Mouse (Mus musculus) cerebellum, adult 2 months (tissue): Measurements from ENCODE around the gene Pdcd2l.

Experiments used
- CTCF ChIP-seq: fragments of 200-500 bp; IDR thresholded peaks from 2 replicates; pipeline ENCODE4 v1.5.1; 2011; ENCODE audit warnings: low read depth, mild to moderate bottlenecking, control low read depth, low read length, moderate library complexity, borderline replicate concordance; ENCODE audit not compliant: insufficient read depth
- POLR2A ChIP-seq: fragments of 200-500 bp; IDR thresholded peaks from 2 replicates; pipeline ENCODE4 v1.6.1; 2011; ENCODE audit warnings: low read length, control low read depth, borderline replicate concordance; ENCODE audit not compliant: insufficient read depth

DNA sequence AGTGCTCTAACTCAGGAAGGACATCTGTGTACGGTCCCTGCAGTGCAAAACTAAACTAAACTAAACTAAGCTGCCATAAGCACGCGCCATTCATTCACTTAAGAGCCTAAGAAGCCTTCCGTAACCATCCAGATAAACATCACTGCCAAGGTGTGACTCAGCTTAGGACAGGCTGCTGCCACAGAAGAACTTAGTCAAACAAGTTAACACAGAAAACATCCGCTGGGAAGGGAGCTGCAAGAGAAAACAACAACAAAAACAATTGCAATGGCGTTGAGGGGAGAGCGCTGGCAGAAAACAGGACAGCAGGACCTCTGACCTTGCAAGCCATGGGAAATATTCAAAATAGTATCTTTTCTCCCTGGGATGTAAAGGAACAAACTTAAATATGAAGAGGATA lies 31.8 kb downstream of the Pdcd2l start:
- TF ChIP-seq CTCF (no peak), POLR2A (no peak)
